Mouse (Mus musculus) C2C12 (cell line): ENCODE data around the gene Fopnl. TPM values are rescaled to one million over a fixed set of nuclear protein-coding genes. Genes with fewer than 3 reads are reported as not detected.

Source experiments
- H3K27me3 ChIP-seq: one replicate; pipeline ENCODE4 v1.6.1; 2011; ENCODE audit not compliant: control insufficient read depth, insufficient read depth, insufficient read length
- H3K36me3 ChIP-seq: one replicate; pipeline ENCODE4 v1.6.1; 2011; ENCODE audit not compliant: control insufficient read depth, insufficient read depth
- H3K4me3 ChIP-seq: one replicate; pipeline ENCODE4 v1.5.1; 2011; ENCODE audit warnings: mild to moderate bottlenecking, control low read depth; ENCODE audit not compliant: poor library complexity, insufficient read depth, severe bottlenecking
- H3K79me2 ChIP-seq: one replicate; pipeline ENCODE4 v1.6.1; 2011; ENCODE audit not compliant: control insufficient read depth, insufficient read depth
- H3K79me3 ChIP-seq: one replicate; pipeline ENCODE4 v1.6.1; 2011; ENCODE audit warnings: low read depth, control low read depth
- H3ac ChIP-seq: one replicate; pipeline ENCODE3; 2011; ENCODE audit warnings: low read depth; ENCODE audit not compliant: control insufficient read depth, insufficient read length
- CEBPB ChIP-seq: IDR thresholded peaks from one replicate; pipeline ENCODE4 v1.6.1; 2011; ENCODE audit warnings: low read depth, mild to moderate bottlenecking, control low read depth, moderate library complexity
- CTCF ChIP-seq: IDR thresholded peaks from one replicate; pipeline ENCODE4 v1.5.1; 2011; ENCODE audit not compliant: control insufficient read depth, insufficient read depth, insufficient read length
- FOSL1 ChIP-seq: IDR thresholded peaks from one replicate; pipeline ENCODE4 v1.8.0; 2011; ENCODE audit warnings: mild to moderate bottlenecking, low read length; ENCODE audit not compliant: poor library complexity, insufficient read depth, severe bottlenecking
- MAX ChIP-seq: IDR thresholded peaks from one replicate; pipeline ENCODE4 v1.6.1; 2011; ENCODE audit warnings: mild to moderate bottlenecking, control low read depth
- MYOD1 ChIP-seq: IDR thresholded peaks from one replicate; pipeline ENCODE4 v1.6.1; 2011; ENCODE audit warnings: low read depth; ENCODE audit not compliant: control insufficient read depth, insufficient read length
- MYOG ChIP-seq: IDR thresholded peaks from one replicate; pipeline ENCODE4 v1.6.1; 2011; ENCODE audit not compliant: control insufficient read depth, insufficient read length; ENCODE audit errors: extremely low read depth
- USF1 ChIP-seq: IDR thresholded peaks from one replicate; pipeline ENCODE4 v1.6.1; 2011; ENCODE audit warnings: low read depth, mild to moderate bottlenecking, control low read depth, moderate library complexity
- polyA plus RNA-seq: library from polyadenylated mRNA; unstranded; fragments of >200 nt; fragmentation: generic; extraction: Trizol; gene quantifications from one replicate; pipeline ENCODE4 v1.2.1, GENCODE M21; 2012; ENCODE audit warnings: missing spikeins

Fopnl gene
- polyA plus RNA-seq, 1 experiment: 34.2 TPM

- H3K79me3 ChIP-seq: no peaks in the 10 kb centered on the region
- no peaks in the 10 kb centered on the region for H3K79me2 ChIP-seq
- peaks cover 12% of the 10 kb centered on the region for H3K27me3 ChIP-seq
- TF ChIP-seq MYOG (no peak), MYOD1 (no peak), CTCF (no peak), USF1 (no peak), CEBPB (no peak), FOSL1 (no peak), MAX (no peak)
- H3ac ChIP-seq: no peak overlapping the region
- H3K36me3 ChIP-seq: no peaks in the 10 kb centered on the region
- no peak overlapping the region for H3K4me3 ChIP-seq
Observed at GRCm38 (mm10) chr16:14265203-14265920, 51.8 kb downstream of the Fopnl start.

DNA sequence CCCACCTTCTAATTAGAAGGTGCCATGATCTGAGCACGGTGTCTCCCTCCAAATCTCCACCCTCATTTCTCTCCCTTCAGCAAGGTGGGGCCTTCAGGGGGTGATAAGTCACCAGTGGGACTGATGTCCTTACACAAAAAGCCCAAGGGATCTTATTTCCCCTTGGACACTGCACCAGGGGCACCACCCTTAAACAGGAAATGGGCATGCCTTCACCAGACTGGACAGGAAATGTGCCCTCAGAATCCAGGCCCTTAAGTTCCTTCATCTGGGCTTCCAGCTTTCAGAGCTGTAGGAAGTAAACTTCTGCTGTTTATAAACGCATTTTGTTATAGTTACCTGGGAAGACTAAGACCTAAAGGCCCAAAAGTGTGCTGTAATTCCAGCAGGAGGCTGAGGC is 52.7 kb downstream of the Fopnl start:
- Histone ChIP-seq H3K79me2 (no peaks in the 10 kb centered on the region), H3ac (no peak overlapping the region), H3K36me3 (no peaks in the 10 kb centered on the region), H3K27me3 (peaks cover 9% of the 10 kb centered on the region), H3K4me3 (no peak overlapping the region), H3K79me3 (no peaks in the 10 kb centered on the region)
- TF ChIP-seq USF1 (no peak), MYOD1 (no peak), MAX (no peak), FOSL1 (no peak), CTCF (no peak), MYOG (no peak)

GRCm38 (mm10) chr16:14263241-14263640 is 54.0 kb downstream of the Fopnl start:
- H3K27me3 ChIP-seq: no peaks in the 10 kb centered on the region
- H3K79me2 ChIP-seq: no peaks in the 10 kb centered on the region
- TF ChIP-seq MYOD1 (no peak), MAX (no peak), USF1 (no peak), MYOG (no peak), CEBPB (no peak), FOSL1 (no peak), CTCF (no peak)
- H3K36me3 ChIP-seq: no peaks in the 10 kb centered on the region
- no peaks in the 10 kb centered on the region for H3K79me3 ChIP-seq
- H3K4me3 ChIP-seq: no peak overlapping the region
- no peak overlapping the region for H3ac ChIP-seq

- Histone ChIP-seq H3K4me3 (no peak overlapping the region), H3K79me3 (no peaks in the 10 kb centered on the region), H3K27me3 (no peaks in the 10 kb centered on the region), H3K36me3 (no peaks in the 10 kb centered on the region), H3ac (no peak overlapping the region), H3K79me2 (no peaks in the 10 kb centered on the region)
- TF ChIP-seq MYOD1: no peak
- no peak for TF ChIP-seq MAX
- no peak for TF ChIP-seq USF1
- no peak for TF ChIP-seq MYOG
- no peak for TF ChIP-seq FOSL1
- no peak for TF ChIP-seq CTCF
- no peak for TF ChIP-seq CEBPB
Observed at GRCm38 (mm10) chr16:14262410-14262809, 54.8 kb downstream of the Fopnl start.

DNA sequence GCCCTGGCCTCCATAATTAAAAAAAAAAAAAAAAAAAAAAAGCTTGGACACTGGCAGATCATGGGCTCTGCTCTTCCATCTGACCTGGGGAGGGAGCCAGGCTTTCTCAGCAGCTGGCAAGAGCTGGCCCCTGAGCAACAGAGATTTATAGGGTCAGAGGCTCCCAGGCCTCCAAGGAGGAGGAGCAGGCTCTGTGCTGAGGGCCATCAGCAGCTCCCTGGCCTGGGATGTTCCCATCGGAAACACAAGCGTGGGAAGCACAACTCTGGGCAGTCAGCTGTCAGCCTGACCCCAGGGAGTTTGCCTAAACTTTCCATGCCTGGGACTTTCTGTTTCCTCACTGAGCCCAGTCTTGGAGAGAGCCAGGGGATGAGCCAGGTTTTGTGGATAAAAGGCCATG is 58.3 kb downstream of the Fopnl start:
- H3K79me2 ChIP-seq: no peaks in the 10 kb centered on the region
- H3K4me3 ChIP-seq: no peak overlapping the region
- no peak for TF ChIP-seq MAX
- no peak for TF ChIP-seq CTCF
- TF ChIP-seq MYOD1: no peak
- no peak for TF ChIP-seq USF1
- TF ChIP-seq FOSL1: no peak
- no peak for TF ChIP-seq MYOG
- TF ChIP-seq CEBPB: no peak
- H3K79me3 ChIP-seq: no peaks in the 10 kb centered on the region
- H3K36me3 ChIP-seq: no peaks in the 10 kb centered on the region
- H3K27me3 ChIP-seq: no peaks in the 10 kb centered on the region
- H3ac ChIP-seq: no peak overlapping the region

- no peak overlapping the region for H3K4me3 ChIP-seq
- TF ChIP-seq MYOD1: no peak
- no peak for TF ChIP-seq USF1
- no peak for TF ChIP-seq FOSL1
- TF ChIP-seq CEBPB: no peak
- no peak for TF ChIP-seq MAX
- no peak for TF ChIP-seq CTCF
- no peak for TF ChIP-seq MYOG
- no peaks in the 10 kb centered on the region for H3K36me3 ChIP-seq
- H3K79me2 ChIP-seq: no peaks in the 10 kb centered on the region
- no peaks in the 10 kb centered on the region for H3K79me3 ChIP-seq
- H3K27me3 ChIP-seq: peaks cover 7% of the 10 kb centered on the region
- no peak overlapping the region for H3ac ChIP-seq
Observed at GRCm38 (mm10) chr16:14253586-14253985, 63.6 kb downstream of the Fopnl start.
